Mouse (Mus musculus) mature B cell (primary cell): ENCODE measurements around the gene Lrrc72.

Experiments
- in situ Hi-C: fragments of 300-500 bp; cut with MboI; formaldehyde crosslinking; loops from 2 replicates; pipeline ENCODE4 v1.14.3; 2019

Lrrc72 gene

DNA sequence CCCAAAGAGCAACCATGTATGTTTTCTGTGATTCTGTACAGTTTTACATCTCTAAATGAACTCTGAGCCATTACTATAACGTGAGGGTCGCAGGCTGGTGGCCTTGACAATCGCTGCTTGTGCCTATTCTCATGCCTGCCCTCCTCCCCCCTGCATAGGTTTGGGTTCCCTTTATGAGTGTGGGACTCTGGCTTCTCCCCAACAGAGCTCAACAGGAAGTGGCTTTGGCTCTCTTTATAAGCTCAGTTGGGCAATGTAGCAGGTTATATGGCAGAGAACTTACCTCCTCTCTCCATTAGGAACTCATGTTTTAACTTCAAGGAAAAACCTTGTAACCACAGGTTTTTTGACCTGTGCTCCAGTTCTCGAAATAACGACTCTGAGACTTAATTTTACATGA, 62.9 kb downstream of the Lrrc72 start:
- in situ Hi-C loops = no loop called here

DNA sequence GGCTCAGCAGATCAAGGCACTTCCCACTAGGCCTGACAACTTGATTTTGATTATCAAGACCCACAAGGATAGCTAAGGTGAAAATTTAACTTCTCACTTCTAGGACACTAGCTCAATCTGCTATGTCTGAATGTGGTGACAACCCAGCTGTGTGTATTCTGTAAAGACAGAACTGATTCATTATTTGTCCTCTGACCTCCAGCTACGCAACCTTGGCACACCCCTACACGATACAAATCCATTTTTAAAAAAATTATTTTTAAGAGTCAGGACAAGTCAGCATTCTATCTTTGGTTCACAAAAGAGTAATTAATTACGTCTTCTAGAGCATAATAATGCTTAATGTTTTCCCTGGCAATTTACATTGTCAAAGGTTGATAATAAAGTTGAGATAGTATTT, 63.6 kb downstream of the Lrrc72 start:
- in situ Hi-C loops = no loop called here

DNA sequence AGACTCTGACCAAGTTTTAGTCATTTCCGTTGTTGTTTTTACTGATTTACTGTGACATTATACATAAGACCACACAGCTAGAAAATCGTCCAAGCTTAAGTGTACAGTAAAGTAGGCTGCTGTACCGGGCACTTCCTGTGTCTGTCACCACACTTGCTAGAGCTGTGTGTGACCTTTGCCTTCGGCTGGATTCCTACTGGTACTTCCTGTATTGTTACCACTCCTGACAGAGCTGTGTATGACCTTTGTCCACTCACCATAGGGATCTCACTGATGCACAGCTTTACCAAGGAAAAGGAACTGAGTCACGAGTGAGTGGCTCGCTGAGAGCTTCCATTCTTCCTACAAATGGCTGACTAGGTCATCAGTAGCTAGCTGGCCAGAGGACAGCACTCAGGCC, 66.1 kb downstream of the Lrrc72 start:
- in situ Hi-C loops = no loop called here

DNA sequence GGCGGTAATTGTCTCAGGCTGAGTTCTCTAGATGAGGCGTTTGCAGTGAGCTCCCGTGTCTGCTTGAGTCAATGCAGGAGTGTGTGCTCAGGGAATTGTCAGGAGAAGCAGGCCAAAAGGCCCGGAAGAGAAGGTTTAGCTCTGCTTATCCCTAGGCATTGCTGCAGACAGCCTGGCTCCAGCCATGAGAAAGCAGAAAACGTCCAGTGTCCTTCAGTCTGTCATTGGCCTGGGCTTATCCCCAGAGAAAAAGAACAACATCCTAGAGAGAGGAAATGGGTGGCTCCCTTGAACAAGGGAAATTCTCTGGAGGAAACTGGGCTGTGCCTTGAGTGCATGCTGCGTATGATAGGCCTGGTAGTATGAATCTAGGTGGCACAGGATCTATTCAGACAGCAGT, 70.6 kb downstream of the Lrrc72 start:
- in situ Hi-C loops = no loop called here

DNA sequence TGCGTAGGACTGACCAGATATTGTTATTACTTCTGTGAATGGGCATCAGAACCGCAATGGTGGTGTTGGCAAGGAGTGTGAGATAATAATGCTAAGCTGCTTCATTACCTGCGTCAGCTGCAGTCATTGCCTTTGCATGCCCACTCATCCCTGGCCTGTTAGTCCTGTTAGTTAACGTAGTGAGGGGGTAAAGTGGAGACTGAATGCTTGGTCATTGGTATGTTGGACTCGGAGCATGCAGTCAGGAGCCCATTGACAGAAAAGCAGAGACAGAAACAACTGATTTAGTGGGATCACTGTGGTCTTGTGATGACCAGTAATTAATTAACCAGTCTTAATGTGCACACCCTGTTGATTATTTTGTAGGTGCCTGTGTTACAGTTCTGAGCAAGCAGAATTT, 76.0 kb downstream of the Lrrc72 start:
- in situ Hi-C loops = no loop called here

DNA sequence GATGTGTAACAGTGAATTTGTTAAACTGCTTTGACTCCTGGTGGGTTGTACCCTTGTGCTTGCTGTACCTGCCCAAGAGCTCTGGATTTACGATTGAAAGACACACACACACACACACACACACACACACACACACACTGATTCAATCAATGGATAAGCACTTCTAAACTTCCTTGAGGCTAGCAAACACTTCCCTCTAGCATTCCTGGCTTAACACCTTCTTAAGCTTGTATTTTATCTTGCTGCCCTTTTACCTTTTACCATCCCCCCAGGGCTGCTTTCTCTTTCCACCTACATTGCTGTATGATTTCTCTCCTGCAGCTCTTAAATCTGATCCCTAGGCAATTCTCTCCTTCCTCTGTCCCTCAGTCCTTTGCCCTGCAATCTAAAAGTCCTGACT, 87.9 kb downstream of the Lrrc72 start:
- in situ Hi-C loops = no loop called here

DNA sequence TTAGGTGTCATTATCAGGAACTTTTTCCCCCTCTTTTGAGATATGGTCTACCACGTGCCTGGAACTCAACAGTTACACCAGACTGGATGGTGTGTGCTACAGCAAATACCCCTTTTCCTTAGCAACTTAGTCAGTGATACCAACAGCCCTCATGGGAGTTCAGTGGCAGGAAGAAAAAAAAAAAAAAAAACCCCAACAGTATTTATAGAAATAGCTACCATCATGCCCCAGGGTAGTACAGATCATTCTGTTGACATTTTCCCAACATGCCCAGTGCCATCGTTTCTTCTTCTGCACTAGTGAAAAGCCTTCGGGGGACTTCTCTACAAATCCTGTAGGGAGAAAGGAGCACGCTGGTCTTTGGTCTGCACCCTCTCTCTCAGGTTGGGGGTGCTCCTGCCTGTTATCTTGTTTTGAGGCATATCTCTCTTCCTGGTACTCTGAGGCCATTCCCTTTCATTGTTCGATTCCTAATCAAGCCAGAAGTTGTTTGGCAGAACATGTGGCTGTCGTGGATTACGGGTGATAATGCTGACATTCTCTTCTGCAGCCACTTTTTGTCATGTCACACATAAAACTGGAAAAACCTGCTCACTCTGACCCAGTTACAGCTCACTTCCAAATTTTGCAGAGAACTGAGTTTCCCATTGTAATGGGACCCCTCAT, 88.9 kb downstream of the Lrrc72 start:
- in situ Hi-C loops = no loop called here
